Mouse (Mus musculus) thymus, adult 2 months (tissue): Measurements from ENCODE around the gene Mybl2.

Experiments used
- CTCF ChIP-seq: fragments of 200-500 bp; IDR thresholded peaks from 2 replicates; pipeline ENCODE4 v1.5.1; 2012; ENCODE audit warnings: mild to moderate bottlenecking, control low read depth, low read length, moderate library complexity, borderline replicate concordance; ENCODE audit not compliant: control insufficient read depth, poor library complexity, insufficient read depth; ENCODE audit errors: extremely low read depth
- POLR2A ChIP-seq: fragments of 200-500 bp; IDR thresholded peaks from 2 replicates; pipeline ENCODE4 v1.6.1; 2012; ENCODE audit warnings: mild to moderate bottlenecking, low read length, control low read depth, moderate library complexity; ENCODE audit not compliant: control insufficient read depth, poor library complexity, insufficient read depth; ENCODE audit errors: extremely low read depth

DNA sequence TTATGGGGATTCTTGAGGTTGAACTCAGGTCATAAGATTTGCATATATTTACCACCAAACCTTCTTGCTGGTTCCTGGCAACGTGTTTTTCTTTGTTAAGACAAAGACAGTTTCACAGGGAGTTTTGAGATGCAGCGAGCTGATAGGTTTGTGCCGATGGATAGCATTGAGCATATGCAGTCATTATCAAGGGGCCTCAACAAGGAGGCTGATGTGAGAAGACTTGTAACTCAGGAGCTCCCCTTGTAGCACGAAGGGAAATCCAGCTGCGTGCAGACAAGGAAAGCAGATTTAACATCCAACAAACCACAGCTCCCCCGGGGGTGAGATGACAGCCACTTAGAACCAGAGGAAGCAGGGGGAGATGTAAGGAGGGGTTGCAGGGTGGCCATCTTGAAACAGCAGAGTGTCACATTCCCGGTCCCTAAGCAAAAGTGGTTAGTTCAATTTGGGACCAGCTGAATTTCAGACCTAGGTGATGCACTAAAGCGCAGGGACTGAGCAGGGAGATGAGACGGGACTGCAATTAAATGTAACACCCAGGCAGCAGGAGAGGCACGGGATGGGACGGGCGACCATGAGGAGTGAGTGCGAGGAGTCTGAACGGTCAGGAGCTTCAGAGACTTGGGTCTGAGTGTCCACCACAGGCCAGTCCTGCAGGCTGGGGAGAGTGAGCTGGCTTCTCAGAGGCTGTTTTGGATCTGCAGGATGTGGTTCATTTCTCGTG is 66.3 kb downstream of the Mybl2 start:
- no peak for TF ChIP-seq POLR2A
- TF ChIP-seq CTCF = no peak
